Mouse (Mus musculus): ENCODE data around the gene Adamts12.

Adamts12 gene

GRCm38 (mm10) chr15:11317077-11317476 is 252.5 kb downstream of the Adamts12 start:
- no peak for DNase-seq

GRCm38 (mm10) chr15:11320481-11320880 is 255.9 kb downstream of the Adamts12 start:
- peak; percentile 52 for DNase-seq

GRCm38 (mm10) chr15:11339467-11340180 is 275.0 kb downstream of the Adamts12 start:
- DNase-seq, result no peak

GRCm38 (mm10) chr15:11355865-11356264 is 291.3 kb downstream of the Adamts12 start:
- no peak for DNase-seq

GRCm38 (mm10) chr15:11357501-11357900 is 292.9 kb downstream of the Adamts12 start:
- no peak for DNase-seq

GRCm38 (mm10) chr15:11360888-11361287 is 296.3 kb downstream of the Adamts12 start:
- no peak for DNase-seq

- DNase-seq, result no peak
These were observed 297.2 kb downstream of the Adamts12 start for GRCm38 (mm10) chr15:11361824-11362223.

- DNase-seq, result no peak
These were observed 299.5 kb downstream of the Adamts12 start for GRCm38 (mm10) chr15:11364112-11364511.

GRCm38 (mm10) chr15:11364795-11365194 is 300.2 kb downstream of the Adamts12 start:
- peak; percentile 65 for DNase-seq

GRCm38 (mm10) chr15:11369572-11369971 is 305.0 kb downstream of the Adamts12 start:
- DNase-seq, result no peak

- DNase-seq, result no peak
These were observed 306.0 kb downstream of the Adamts12 start for GRCm38 (mm10) chr15:11370477-11371085.

- DNase-seq, result no peak
These were observed 315.0 kb downstream of the Adamts12 start for GRCm38 (mm10) chr15:11379431-11380086.

GRCm38 (mm10) chr15:11380087-11380530 is 315.5 kb downstream of the Adamts12 start:
- no peak for DNase-seq

GRCm38 (mm10) chr15:11380616-11381015 is 316.0 kb downstream of the Adamts12 start:
- no peak for DNase-seq

GRCm38 (mm10) chr15:11382585-11382984 is 318.0 kb downstream of the Adamts12 start:
- no peak for DNase-seq

- DNase-seq, result no peak
These were observed 319.2 kb downstream of the Adamts12 start for GRCm38 (mm10) chr15:11383796-11384195.

- DNase-seq, result no peak
These were observed 328.3 kb downstream of the Adamts12 start for GRCm38 (mm10) chr15:11392903-11393302.

GRCm38 (mm10) chr15:11396421-11396820 is 331.8 kb downstream of the Adamts12 start:
- no peak for DNase-seq
